In the genomic region with DNA sequence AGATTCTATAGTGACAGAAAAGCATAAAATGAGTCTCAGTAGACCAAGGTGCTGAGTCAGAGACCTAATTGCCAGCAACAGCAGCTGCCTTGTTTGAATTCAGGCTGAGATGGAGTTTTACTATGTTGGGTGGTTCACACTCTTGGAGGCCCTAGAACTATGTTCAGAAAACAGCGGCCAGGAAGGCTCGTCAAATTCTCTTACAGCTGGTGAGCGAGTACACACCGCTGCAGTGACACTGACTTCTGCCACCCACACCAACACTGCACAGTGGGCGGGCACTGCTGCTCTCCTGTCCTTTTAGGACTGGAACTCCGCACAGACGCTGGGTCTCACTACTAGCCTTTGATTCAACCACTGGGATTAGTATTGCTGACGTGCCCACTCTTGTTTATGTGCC, we compare ENCODE assay signal across 17 mouse cellular contexts.
DNase-seq lines count a peak whose midpoint lies in the region; ATAC-seq lines count a peak whose summit lies in the region.
"Had no signal": no experiment of that assay in that cellular context is flagged by ENCODE, and none has a peak within 500 bp of the region (broad histone marks: within the 10 kb centered on the region; RNA-seq: fewer than 3 reads in every experiment).

No protein-coding gene starts in this region.

- no peaks in the 10 kb centered on the region for H3K27me3 ChIP-seq in forebrain, embryonic 10.5 days (ENCODE audit: poor library complexity, severe bottlenecking)
- no peaks in the 10 kb centered on the region for H3K27me3 ChIP-seq in forebrain, embryonic 11.5 days (ENCODE audit: control insufficient read depth, insufficient read depth, low read length)
- H3K27me3 ChIP-seq in hindbrain, embryonic 12.5 days: no peaks in the 10 kb centered on the region
- no peaks in the 10 kb centered on the region for H3K27me3 ChIP-seq in hindbrain, embryonic 10.5 days (ENCODE audit: insufficient read depth, poor library complexity, severe bottlenecking)
- H3K27me3 ChIP-seq in midbrain, embryonic 11.5 days (ENCODE audit: control insufficient read depth, insufficient read depth, low read length): no peaks in the 10 kb centered on the region
- no peaks in the 10 kb centered on the region for H3K27me3 ChIP-seq in midbrain, embryonic 16.5 days (ENCODE audit: control insufficient read depth, insufficient read depth, low read depth, low read length)
- no peaks in the 10 kb centered on the region for H3K27me3 ChIP-seq in forebrain, embryonic 15.5 days
- H3K27me3 ChIP-seq: CH12.LX; neural tube, embryonic 12.5 days had no signal

- H3K36me3 ChIP-seq in forebrain, embryonic 10.5 days (replicated peaks): no peaks in the 10 kb centered on the region
- no peaks in the 10 kb centered on the region for H3K36me3 ChIP-seq in forebrain, embryonic 11.5 days (ENCODE audit: control insufficient read depth, insufficient read depth, low read length)
- no peaks in the 10 kb centered on the region for H3K36me3 ChIP-seq in hindbrain, embryonic 12.5 days
- no peaks in the 10 kb centered on the region for H3K36me3 ChIP-seq in hindbrain, embryonic 10.5 days
- no peaks in the 10 kb centered on the region for H3K36me3 ChIP-seq in midbrain, embryonic 11.5 days (ENCODE audit: control insufficient read depth, insufficient read depth, low read length)
- no peaks in the 10 kb centered on the region for H3K36me3 ChIP-seq in midbrain, embryonic 16.5 days (ENCODE audit: control insufficient read depth, insufficient read depth, low read length)
- no peaks in the 10 kb centered on the region for H3K36me3 ChIP-seq in forebrain, embryonic 15.5 days
- H3K36me3 ChIP-seq: neural tube, embryonic 12.5 days had no signal

- no peak overlapping the region for H3K4me3 ChIP-seq in forebrain, embryonic 10.5 days
- no peak overlapping the region for H3K4me3 ChIP-seq in forebrain, embryonic 11.5 days (ENCODE audit: low read depth, low read length)
- H3K4me3 ChIP-seq in hindbrain, embryonic 12.5 days: no peak overlapping the region
- no peak overlapping the region for H3K4me3 ChIP-seq in hindbrain, embryonic 10.5 days
- H3K4me3 ChIP-seq in midbrain, embryonic 11.5 days (ENCODE audit: low read depth, low read length): no peak overlapping the region
- no peak overlapping the region for H3K4me3 ChIP-seq in midbrain, embryonic 16.5 days (ENCODE audit: low read depth, low read length)
- no peak overlapping the region for H3K4me3 ChIP-seq in forebrain, embryonic 15.5 days
- H3K4me3 ChIP-seq: neural tube, embryonic 12.5 days had no signal

- H3K9ac ChIP-seq in forebrain, embryonic 11.5 days (ENCODE audit: low read length): no peak overlapping the region
- no peak overlapping the region for H3K9ac ChIP-seq in hindbrain, embryonic 12.5 days
- no peak overlapping the region for H3K9ac ChIP-seq in midbrain, embryonic 11.5 days (ENCODE audit: low read length)
- no peak overlapping the region for H3K9ac ChIP-seq in midbrain, embryonic 16.5 days (ENCODE audit: low read depth, low read length)
- H3K9ac ChIP-seq in forebrain, embryonic 15.5 days (replicated peaks): no peak overlapping the region
- H3K9ac ChIP-seq: neural tube, embryonic 12.5 days had no signal

- no peak; the same call in 1 of the 2 replicates for ATAC-seq in forebrain, embryonic 11.5 days (replicated peaks; ENCODE audit: low FRiP score)
- 0 out of 2 replicates have a peak, but pooled peaks have one; percentile 32 for ATAC-seq in hindbrain, embryonic 12.5 days (ENCODE audit: low FRiP score)
- 0 out of 2 replicates have a peak, but pooled peaks have one; percentile 27 for ATAC-seq in midbrain, embryonic 11.5 days (ENCODE audit: low FRiP score)
- no peak for ATAC-seq in midbrain, embryonic 16.5 days
- peak; percentile 55; the same call in 1 of the 2 replicates for ATAC-seq in forebrain, embryonic 15.5 days (replicated peaks)
- ATAC-seq: activated CD4-positive, CD25-positive, alpha-beta regulatory T cell, adult 4 months had no signal

- no peak overlapping the region for H3K4me2 ChIP-seq in forebrain, embryonic 11.5 days (ENCODE audit: low read depth, low read length, severe bottlenecking)
- no peak overlapping the region for H3K4me2 ChIP-seq in hindbrain, embryonic 12.5 days (replicated peaks)
- no peak overlapping the region for H3K4me2 ChIP-seq in midbrain, embryonic 11.5 days
- no peak overlapping the region for H3K4me2 ChIP-seq in midbrain, embryonic 16.5 days (ENCODE audit: low read length)
- H3K4me2 ChIP-seq in forebrain, embryonic 15.5 days (replicated peaks): no peak overlapping the region
- H3K4me2 ChIP-seq: neural tube, embryonic 12.5 days had no signal

- peaks cover 16% of the 10 kb centered on the region for H3K4me1 ChIP-seq in forebrain, embryonic 10.5 days
- H3K4me1 ChIP-seq in forebrain, embryonic 11.5 days (replicated peaks; ENCODE audit: control insufficient read depth, insufficient read depth, low read length): 0 out of 2 replicates have a peak, but pooled peaks cover 2% of the 10 kb centered on the region
- H3K4me1 ChIP-seq in hindbrain, embryonic 12.5 days: no peaks in the 10 kb centered on the region
- 0 out of 2 replicates have a peak, but pooled peaks cover 3% of the 10 kb centered on the region for H3K4me1 ChIP-seq in hindbrain, embryonic 10.5 days (replicated peaks)
- no peaks in the 10 kb centered on the region for H3K4me1 ChIP-seq in midbrain, embryonic 11.5 days (ENCODE audit: control insufficient read depth, insufficient read depth, low read length)
- H3K4me1 ChIP-seq in midbrain, embryonic 16.5 days (ENCODE audit: control insufficient read depth, insufficient read depth, low read length): no peaks in the 10 kb centered on the region
- 0 out of 2 replicates have a peak, but pooled peaks cover 10% of the 10 kb centered on the region for H3K4me1 ChIP-seq in forebrain, embryonic 15.5 days
- H3K4me1 ChIP-seq: neural tube, embryonic 12.5 days had no signal

- no peak for DNase-seq in forebrain, embryonic 10.5 days (ENCODE audit: extremely low spot score, low spot score)
- DNase-seq in forebrain, embryonic 11.5 days (ENCODE audit: low spot score): no peak
- no peak for DNase-seq in hindbrain, embryonic 10.5 days (ENCODE audit: low spot score)
- DNase-seq in midbrain, embryonic 11.5 days (ENCODE audit: low spot score, missing footprints): no peak
- no peak for DNase-seq in urinary bladder, adult 18-20 months (ENCODE audit: low spot score in 2 of 2)
- DNase-seq: adrenal gland, postnatal 25 days; cerebellum, adult 9-11 months; embryo, embryonic 11 days; kidney, adult 18-20 months; kidney, postnatal 25 days; lung, adult 2 months had no signal

- WGBS in forebrain, embryonic 10.5 days: 74% methylated on average over 8 of the region's 8 CpGs
- WGBS in forebrain, embryonic 11.5 days: 68% methylated on average over 8 of the region's 8 CpGs
- 69% methylated on average over 8 of the region's 8 CpGs for WGBS in hindbrain, embryonic 12.5 days
- 80% methylated on average over 8 of the region's 8 CpGs for WGBS in hindbrain, embryonic 10.5 days
- 75% methylated on average over 8 of the region's 8 CpGs for WGBS in midbrain, embryonic 11.5 days
- 66% methylated on average over 8 of the region's 8 CpGs for WGBS in midbrain, embryonic 16.5 days
- WGBS in forebrain, embryonic 15.5 days: 54% methylated on average over 8 of the region's 8 CpGs

- no peaks in the 10 kb centered on the region for H3K9me3 ChIP-seq in forebrain, embryonic 10.5 days
- no peaks in the 10 kb centered on the region for H3K9me3 ChIP-seq in forebrain, embryonic 11.5 days (ENCODE audit: control insufficient read depth, low read length)
- H3K9me3 ChIP-seq in hindbrain, embryonic 12.5 days (replicated peaks): no peaks in the 10 kb centered on the region
- H3K9me3 ChIP-seq in hindbrain, embryonic 10.5 days: no peaks in the 10 kb centered on the region
- no peaks in the 10 kb centered on the region for H3K9me3 ChIP-seq in midbrain, embryonic 11.5 days (ENCODE audit: control insufficient read depth, low read length)
- no peaks in the 10 kb centered on the region for H3K9me3 ChIP-seq in midbrain, embryonic 16.5 days (replicated peaks; ENCODE audit: control insufficient read depth, low read length, poor library complexity, severe bottlenecking)
- no peaks in the 10 kb centered on the region for H3K9me3 ChIP-seq in forebrain, embryonic 15.5 days
- H3K9me3 ChIP-seq: neural tube, embryonic 12.5 days had no signal

- H3K27ac ChIP-seq in forebrain, embryonic 10.5 days: 0 out of 2 replicates have a peak overlapping the region, but pooled peaks have one; percentile 22
- no peak overlapping the region for H3K27ac ChIP-seq in forebrain, embryonic 11.5 days (ENCODE audit: low read depth, low read length)
- no peak overlapping the region for H3K27ac ChIP-seq in hindbrain, embryonic 12.5 days
- H3K27ac ChIP-seq in hindbrain, embryonic 10.5 days: no peak overlapping the region
- H3K27ac ChIP-seq in midbrain, embryonic 11.5 days (ENCODE audit: low read depth, low read length): no peak overlapping the region
- no peak overlapping the region for H3K27ac ChIP-seq in midbrain, embryonic 16.5 days (ENCODE audit: low read length)
- no peak overlapping the region; the same call in 1 of the 2 replicates for H3K27ac ChIP-seq in forebrain, embryonic 15.5 days (replicated peaks)
- H3K27ac ChIP-seq: neural tube, embryonic 12.5 days had no signal

Comparison
In these comparisons a context has a peak if more than half of its experiments do, and no peak if none do; other contexts are left out.
1. ATAC-seq: peak in hindbrain, embryonic 12.5 days (single experiment), midbrain, embryonic 11.5 days (single experiment) and forebrain, embryonic 15.5 days (single experiment); none in forebrain, embryonic 11.5 days (single experiment) and midbrain, embryonic 16.5 days (single experiment).